Mouse (Mus musculus): ENCODE measurements at regions not wholly inside any gene's neighbourhood (a gene's known extent, or its start where the extent isn't known, plus 50 kb on each side); places are given as distances from the start of the nearest gene placed in this dataset.

DNA sequence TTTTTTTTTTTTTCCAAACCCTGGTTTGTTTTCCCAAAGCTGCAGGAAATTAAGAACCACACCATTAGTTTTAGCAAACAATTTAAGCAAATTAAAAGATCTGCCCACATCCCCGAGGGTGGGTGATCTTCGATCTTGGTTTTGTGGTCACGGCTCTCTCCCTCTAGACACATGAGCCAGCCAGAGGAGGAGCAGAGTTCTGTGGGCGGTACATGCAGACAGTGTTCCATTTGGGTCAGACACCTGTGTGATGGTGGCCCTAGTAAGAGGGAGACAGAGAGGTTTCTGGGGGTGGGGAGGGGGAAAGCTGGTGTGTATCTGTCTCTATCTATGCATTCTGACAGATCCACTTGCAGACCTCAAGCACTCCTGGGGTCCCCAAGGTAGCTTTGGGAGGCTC is 118.0 kb downstream of the Vapb start:
- TF ChIP-seq EP300 (optimal IDR thresholded peaks at IDR 0.05) (no peak), CTCF (IDR thresholded peaks at IDR 0.05; ENCODE audit: low read depth) (no peak)
